Mouse (Mus musculus) intestine, embryonic 16.5 days (tissue): ENCODE measurements around the gene Rab27a. TPM values are rescaled to one million over a fixed set of nuclear protein-coding genes. Genes with fewer than 3 reads are reported as not detected.
A peak's percentile ranks its signal among the peaks of the same experiment; 100 is the strongest.

Experiments used
- ATAC-seq: fragments of 200-750 bp; cut with Nextera tagmentation; 2 replicates; pipeline ENCODE4 v1.8.0; 2017; ENCODE audit warnings: moderate TSS enrichment, moderate library complexity
- H3K27ac ChIP-seq: fragments of 300-500 bp; sonication (generic); 2 replicates; pipeline ENCODE4 v1.5.1; 2014; ENCODE audit warnings: mild to moderate bottlenecking, low read length
- H3K27me3 ChIP-seq: fragments of 300-500 bp; sonication (generic); replicated peaks from 2 replicates; pipeline ENCODE4 v1.6.1; 2014; ENCODE audit warnings: low read length, control low read depth, mixed read lengths; ENCODE audit not compliant: control insufficient read depth, insufficient read depth
- H3K36me3 ChIP-seq: fragments of 300-500 bp; sonication (generic); 2 replicates; pipeline ENCODE4 v1.6.1; 2014; ENCODE audit warnings: low read length, control low read depth; ENCODE audit not compliant: control insufficient read depth, insufficient read depth
- H3K4me1 ChIP-seq: fragments of 300-500 bp; sonication (generic); 2 replicates; pipeline ENCODE4 v1.6.1; 2014; ENCODE audit warnings: low read length, control low read depth, mixed read lengths; ENCODE audit not compliant: control insufficient read depth, insufficient read depth
- H3K4me2 ChIP-seq: fragments of 300-500 bp; sonication (generic); 2 replicates; pipeline ENCODE4 v1.6.1; 2014; ENCODE audit warnings: low read depth, low read length, control low read depth
- H3K4me3 ChIP-seq: fragments of 300-500 bp; sonication (generic); 2 replicates; pipeline ENCODE4 v1.5.1; 2014; ENCODE audit warnings: mild to moderate bottlenecking, low read length
- H3K9ac ChIP-seq: fragments of 300-500 bp; sonication (generic); 2 replicates; pipeline ENCODE4 v1.6.1; 2014; ENCODE audit warnings: low read depth, low read length
- H3K9me3 ChIP-seq: fragments of 300-500 bp; sonication (generic); 2 replicates; pipeline ENCODE4 v1.6.1; 2016; ENCODE audit warnings: low read length, control low read depth; ENCODE audit not compliant: control insufficient read depth
- WGBS: fragments of 180-500 bp; shearing (Covaris S2); extraction: QIAGEN DNeasy Blood & Tissue Kit; methylation state at CpG from one replicate; pipeline ENCODE4 v1.1.7; 2014; 5-methylcytosine and 5-hydroxymethylcytosine counted together
- polyA plus RNA-seq: library from polyadenylated mRNA; unstranded; fragments of >200 nt; fragmentation: Nextera tagmentation; extraction: Ambion mirVana; gene quantifications from 2 replicates; pipeline ENCODE4 v1.2.1, GENCODE M21; 2015

The Rab27a gene
- polyA plus RNA-seq, 1 experiment from 2014 or later = 9.0 TPM

- H3K4me1 ChIP-seq = 0 out of 2 replicates have a peak, but pooled peaks cover under 1% of the 10 kb centered on the region
- WGBS = 26% methylated on average over 17 of the region's 17 CpGs
- no peaks in the 10 kb centered on the region for H3K27me3 ChIP-seq
- H3K4me3 ChIP-seq = no peak overlapping the region
- H3K27ac ChIP-seq = no peak overlapping the region
- H3K4me2 ChIP-seq = no peak overlapping the region
- no peaks in the 10 kb centered on the region for H3K9me3 ChIP-seq
- H3K9ac ChIP-seq = no peak overlapping the region
- ATAC-seq = peak; percentile 83
- no peaks in the 10 kb centered on the region for H3K36me3 ChIP-seq
Observed at GRCm38 (mm10) chr9:73094580-73094979, 49.9 kb downstream of the Rab27a start.

GRCm38 (mm10) chr9:73097898-73098297, 53.2 kb downstream of the Rab27a start:
- Histone ChIP-seq H3K9me3 (no peaks in the 10 kb centered on the region), H3K4me2 (no peak overlapping the region), H3K27ac (no peak overlapping the region), H3K4me3 (no peak overlapping the region), H3K36me3 (no peaks in the 10 kb centered on the region), H3K4me1 (no peaks in the 10 kb centered on the region), H3K27me3 (peaks cover 2% of the 10 kb centered on the region; the same call in 1 of the 2 replicates), H3K9ac (no peak overlapping the region)
- ATAC-seq = no peak
- 68% methylated on average over 2 of the region's 2 CpGs for WGBS

- Histone ChIP-seq H3K27me3 (peaks cover 2% of the 10 kb centered on the region; the same call in 1 of the 2 replicates), H3K9me3 (no peaks in the 10 kb centered on the region), H3K4me3 (no peak within 1 kb of the TSS), H3K4me1 (peaks cover 6% of the 10 kb centered on the region; the same call in 1 of the 2 replicates), H3K9ac (no peak within 1 kb of the TSS), H3K36me3 (no peaks in the 10 kb centered on the region), H3K27ac (no peak within 1 kb of the TSS), H3K4me2 (no peak within 1 kb of the TSS)
- no peak for ATAC-seq
- WGBS = 88% methylated on average over 5 of the region's 5 CpGs
Observed at GRCm38 (mm10) chr9:73101536-73101935, 56.9 kb downstream of the Rab27a start, which contains the start of gene Khdc3. Gene Khdc3, plus strand, starts transcription at chr9:73101836.

- Histone ChIP-seq H3K4me3 (peak within 1 kb of the TSS; percentile 52), H3K36me3 (no peaks in the 10 kb centered on the region), H3K9me3 (no peaks in the 10 kb centered on the region), H3K9ac (peak within 1 kb of the TSS; percentile 74), H3K27ac (no peak within 1 kb of the TSS), H3K4me1 (peaks cover 6% of the 10 kb centered on the region; the same call in 1 of the 2 replicates), H3K4me2 (peak within 1 kb of the TSS; percentile 97), H3K27me3 (peaks cover 2% of the 10 kb centered on the region; the same call in 1 of the 2 replicates)
- 97% methylated on average over 4 of the region's 4 CpGs for WGBS
- no peak for ATAC-seq
Observed at GRCm38 (mm10) chr9:73102181-73102580, 57.5 kb downstream of the Rab27a start, which contains the start of gene Gm20509. Gene Gm20509, plus strand, starts transcription at chr9:73102470.

GRCm38 (mm10) chr9:73103159-73103879, 58.7 kb downstream of the Rab27a start:
- H3K9me3 ChIP-seq = no peaks in the 10 kb centered on the region
- peaks cover 6% of the 10 kb centered on the region; the same call in 1 of the 2 replicates for H3K4me1 ChIP-seq
- peak; percentile 68 for ATAC-seq
- H3K4me2 ChIP-seq = peak overlapping the region; percentile 97
- WGBS = 4% methylated on average over 60 of the region's 60 CpGs
- no peak overlapping the region for H3K27ac ChIP-seq
- peaks cover 2% of the 10 kb centered on the region; the same call in 1 of the 2 replicates for H3K27me3 ChIP-seq
- H3K9ac ChIP-seq = peak overlapping the region; percentile 74
- H3K4me3 ChIP-seq = peak overlapping the region; percentile 52
- no peaks in the 10 kb centered on the region for H3K36me3 ChIP-seq

- H3K27ac ChIP-seq = no peak overlapping the region
- no peak; the same call in none of the 2 replicates for ATAC-seq
- H3K4me3 ChIP-seq = peak overlapping the region; percentile 52
- no peaks in the 10 kb centered on the region for H3K9me3 ChIP-seq
- no peaks in the 10 kb centered on the region for H3K36me3 ChIP-seq
- peak overlapping the region; percentile 97 for H3K4me2 ChIP-seq
- 40% methylated on average over 5 of the region's 5 CpGs for WGBS
- peak overlapping the region; percentile 74 for H3K9ac ChIP-seq
- H3K4me1 ChIP-seq = peaks cover 6% of the 10 kb centered on the region; the same call in 1 of the 2 replicates
- H3K27me3 ChIP-seq = peaks cover 2% of the 10 kb centered on the region; the same call in 1 of the 2 replicates
Observed at GRCm38 (mm10) chr9:73103880-73104198, 59.2 kb downstream of the Rab27a start.

GRCm38 (mm10) chr9:73105141-73105540, 60.5 kb downstream of the Rab27a start:
- H3K4me3 ChIP-seq = no peak overlapping the region
- H3K27me3 ChIP-seq = peaks cover 2% of the 10 kb centered on the region; the same call in 1 of the 2 replicates
- H3K9ac ChIP-seq = no peak overlapping the region
- H3K36me3 ChIP-seq = no peaks in the 10 kb centered on the region
- 63% methylated on average over 1 of the region's 1 CpGs for WGBS
- H3K27ac ChIP-seq = no peak overlapping the region
- no peak overlapping the region for H3K4me2 ChIP-seq
- H3K4me1 ChIP-seq = peaks cover 6% of the 10 kb centered on the region; the same call in 1 of the 2 replicates
- no peak for ATAC-seq
- no peaks in the 10 kb centered on the region for H3K9me3 ChIP-seq

GRCm38 (mm10) chr9:73105771-73106170, 61.1 kb downstream of the Rab27a start:
- no peak overlapping the region for H3K4me2 ChIP-seq
- no peak overlapping the region for H3K27ac ChIP-seq
- ATAC-seq = no peak
- no peak overlapping the region for H3K4me3 ChIP-seq
- H3K9ac ChIP-seq = no peak overlapping the region
- H3K4me1 ChIP-seq = peaks cover 6% of the 10 kb centered on the region; the same call in 1 of the 2 replicates
- no peaks in the 10 kb centered on the region for H3K9me3 ChIP-seq
- H3K27me3 ChIP-seq = peaks cover 2% of the 10 kb centered on the region; the same call in 1 of the 2 replicates
- no peaks in the 10 kb centered on the region for H3K36me3 ChIP-seq

GRCm38 (mm10) chr9:73112919-73113906, 68.6 kb downstream of the Rab27a start, which contains the start of gene Rsl24d1:
Gene Rsl24d1, plus strand, starts transcription at chr9:73113426.
- H3K4me3 ChIP-seq = peak within 1 kb of the TSS; percentile 97
- H3K9me3 ChIP-seq = no peaks in the 10 kb centered on the region
- 0 out of 2 replicates have a peak, but pooled peaks cover 7% of the 10 kb centered on the region for H3K36me3 ChIP-seq
- peak within 1 kb of the TSS; percentile 90 for H3K9ac ChIP-seq
- H3K4me2 ChIP-seq = peak within 1 kb of the TSS; percentile 67
- H3K4me1 ChIP-seq = peaks cover 5% of the 10 kb centered on the region; the same call in 1 of the 2 replicates
- peak within 1 kb of the TSS; percentile 80 for H3K27ac ChIP-seq
- ATAC-seq = peak; percentile 99
- under 1% methylated on average over 64 of the region's 64 CpGs for WGBS
- no peaks in the 10 kb centered on the region for H3K27me3 ChIP-seq
